Mouse (Mus musculus): ENCODE results near the gene Tbc1d17. TPM values are rescaled to one million over a fixed set of nuclear protein-coding genes. Genes with fewer than 3 reads are reported as not detected.
"Not testable (repeated sequence)": the region's sequence is repeated elsewhere in the genome, so short reads cannot be mapped to it uniquely, and the experiment has no call there.

Tbc1d17 gene
- polyA plus RNA-seq, 1 experiment from 2014 or later = 69.4 TPM

DNA sequence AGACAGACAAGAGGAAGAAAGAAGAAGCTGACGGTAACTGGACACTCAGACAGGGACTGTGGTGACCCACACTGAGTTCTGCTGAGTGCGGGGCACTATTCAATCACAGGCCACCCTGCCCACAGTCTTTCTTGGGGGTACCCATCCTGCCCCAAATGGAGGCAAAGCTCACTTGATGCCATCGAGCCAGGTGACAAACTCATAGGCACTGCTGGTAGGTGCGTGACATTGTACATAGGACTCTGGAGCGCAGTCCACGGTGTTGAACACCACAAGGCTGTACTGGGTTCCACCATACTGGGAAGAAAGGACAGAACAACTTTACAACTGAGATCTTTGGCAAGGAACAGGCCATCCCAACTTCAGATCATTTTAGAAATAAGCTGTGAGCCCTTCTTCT lies 42.7 kb upstream of the Tbc1d17 start:
- ATAC-seq (ENCODE audit: low FRiP score) (no peak), DNase-seq (ENCODE audit: low spot score, missing footprints) (peak; percentile 90)
- Histone ChIP-seq H3K4me1 (ENCODE audit: control insufficient read depth, insufficient read depth, low read length) (peaks cover 40% of the 10 kb centered on the region), H3K4me3 (ENCODE audit: low read depth, low read length) (peak overlapping the region; percentile 81), H3K27me3 (ENCODE audit: control insufficient read depth, insufficient read depth, low read length) (no peaks in the 10 kb centered on the region), H3K9me3 (ENCODE audit: control insufficient read depth, low read length) (no peaks in the 10 kb centered on the region), H3K36me3 (ENCODE audit: control insufficient read depth, insufficient read depth, low read length) (peaks cover 9% of the 10 kb centered on the region), H3K9ac (ENCODE audit: low read length) (peak overlapping the region; percentile 91), H3K27ac (ENCODE audit: low read depth, low read length) (peak overlapping the region; percentile 86), H3K4me2 (peak overlapping the region; percentile 66)
- 17% methylated on average over 6 of the region's 6 CpGs for WGBS

DNA sequence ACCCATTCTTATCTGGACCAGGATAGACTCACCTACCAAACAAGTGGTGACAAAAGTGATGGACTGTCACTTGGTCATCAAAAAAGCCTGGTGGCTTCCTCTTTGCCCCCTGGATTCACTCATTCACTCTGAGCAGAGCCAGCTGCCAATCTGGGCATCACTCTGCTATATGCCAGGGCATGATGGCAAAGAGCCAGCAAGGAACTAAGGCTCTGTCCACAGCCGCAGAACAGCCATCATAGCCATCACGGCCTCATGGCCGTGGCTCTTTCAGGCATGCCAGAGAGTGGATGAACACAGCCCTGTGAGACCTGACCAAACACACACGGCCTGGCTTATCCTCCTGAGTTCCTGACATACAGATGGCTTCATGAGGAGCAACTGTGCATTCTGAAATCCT lies 41.9 kb upstream of the Tbc1d17 start:
- Histone ChIP-seq H3K27me3 (ENCODE audit: control insufficient read depth, insufficient read depth, low read length) (no peaks in the 10 kb centered on the region), H3K4me3 (ENCODE audit: low read depth, low read length) (peak overlapping the region; percentile 81), H3K36me3 (ENCODE audit: control insufficient read depth, insufficient read depth, low read length) (peaks cover 9% of the 10 kb centered on the region), H3K9ac (ENCODE audit: low read length) (peak overlapping the region; percentile 91), H3K4me1 (ENCODE audit: control insufficient read depth, insufficient read depth, low read length) (peaks cover 38% of the 10 kb centered on the region), H3K27ac (ENCODE audit: low read depth, low read length) (no peak overlapping the region), H3K4me2 (peak overlapping the region; percentile 66), H3K9me3 (ENCODE audit: control insufficient read depth, low read length) (no peaks in the 10 kb centered on the region)
- ATAC-seq (ENCODE audit: low FRiP score) (no peak), DNase-seq (ENCODE audit: low spot score, missing footprints) (no peak)
- 88% methylated on average over 4 of the region's 4 CpGs for WGBS

- ATAC-seq (ENCODE audit: low FRiP score) = no peak
- no peaks in the 10 kb centered on the region for H3K27me3 ChIP-seq (ENCODE audit: control insufficient read depth, insufficient read depth, low read length)
- DNase-seq (ENCODE audit: low spot score, missing footprints) = no peak
- H3K36me3 ChIP-seq (ENCODE audit: control insufficient read depth, insufficient read depth, low read length) = peaks cover 10% of the 10 kb centered on the region
- H3K9me3 ChIP-seq (ENCODE audit: control insufficient read depth, low read length) = no peaks in the 10 kb centered on the region
- 90% methylated on average over 6 of the region's 7 CpGs for whole genome bisulfite sequencing
- H3K4me2 ChIP-seq = peak overlapping the region; percentile 66
- no peak overlapping the region for H3K27ac ChIP-seq (ENCODE audit: low read depth, low read length)
- peaks cover 35% of the 10 kb centered on the region for H3K4me1 ChIP-seq (ENCODE audit: control insufficient read depth, insufficient read depth, low read length)
- H3K9ac ChIP-seq (ENCODE audit: low read length) = peak overlapping the region; percentile 91; the same call in 1 of the 2 replicates
- H3K4me3 ChIP-seq (ENCODE audit: low read depth, low read length) = peak overlapping the region; percentile 81; the same call in 1 of the 2 replicates
Measured at GRCm38 (mm10) chr7:44890180-44890579, 41.3 kb upstream of the Tbc1d17 start.

DNA sequence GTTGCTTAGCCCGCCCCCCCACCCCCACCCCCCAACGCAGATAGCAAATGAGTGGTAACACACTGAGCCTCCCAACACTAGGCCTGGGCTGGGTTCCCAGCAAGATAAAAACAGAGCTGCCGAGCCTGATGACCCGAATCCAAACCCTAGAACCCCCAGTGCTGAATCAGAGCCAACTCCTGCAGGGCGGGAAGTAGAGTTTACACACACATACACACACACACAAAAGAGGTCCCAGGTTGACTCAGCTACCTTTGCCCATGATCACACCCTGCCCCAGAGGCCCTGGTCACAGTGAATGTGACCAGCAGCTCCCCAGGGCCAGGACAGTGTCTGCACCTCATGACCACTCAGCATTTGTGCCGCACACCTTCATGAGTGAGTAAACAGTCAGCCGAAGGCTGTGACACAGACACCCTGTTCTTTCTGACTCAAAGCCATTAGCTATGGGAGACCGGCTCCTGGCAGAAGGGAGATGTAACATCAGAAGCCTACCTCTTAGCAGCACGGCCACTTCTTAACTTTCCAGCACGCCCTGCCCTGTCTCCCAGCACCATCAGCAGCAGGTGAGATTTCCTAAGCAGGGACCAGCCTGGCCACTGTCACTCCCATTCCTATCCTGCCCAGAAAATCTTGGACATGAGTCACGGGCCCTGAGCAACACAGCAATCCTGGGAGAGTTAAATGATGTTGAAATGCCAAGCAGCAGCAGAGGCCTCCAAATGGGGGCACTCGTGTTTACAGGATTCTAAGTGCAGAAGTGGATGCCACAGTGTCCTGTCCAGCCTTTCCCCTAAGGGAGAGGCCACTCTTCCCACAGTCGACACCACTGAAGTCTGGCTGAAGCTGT lies 39.6 kb upstream of the Tbc1d17 start:
- Histone ChIP-seq H3K27me3 (ENCODE audit: control insufficient read depth, insufficient read depth, low read length) (no peaks in the 10 kb centered on the region), H3K4me2 (no peak overlapping the region), H3K4me3 (ENCODE audit: low read depth, low read length) (no peak overlapping the region), H3K4me1 (ENCODE audit: control insufficient read depth, insufficient read depth, low read length) (peaks cover 20% of the 10 kb centered on the region), H3K36me3 (ENCODE audit: control insufficient read depth, insufficient read depth, low read length) (peaks cover 23% of the 10 kb centered on the region), H3K27ac (ENCODE audit: low read depth, low read length) (no peak overlapping the region), H3K9me3 (ENCODE audit: control insufficient read depth, low read length) (no peaks in the 10 kb centered on the region), H3K9ac (ENCODE audit: low read length) (no peak overlapping the region)
- DNase-seq (ENCODE audit: low spot score, missing footprints) = no peak
- WGBS = 89% methylated on average over 13 of the region's 13 CpGs
- ATAC-seq (ENCODE audit: low FRiP score) = no peak

GRCm38 (mm10) chr7:44886964-44887363 lies 38.1 kb upstream of the Tbc1d17 start:
- H3K27me3 ChIP-seq (ENCODE audit: control insufficient read depth, insufficient read depth, low read length) = no peaks in the 10 kb centered on the region
- peaks cover 15% of the 10 kb centered on the region for H3K4me1 ChIP-seq (ENCODE audit: control insufficient read depth, insufficient read depth, low read length)
- DNase-seq (ENCODE audit: low spot score, missing footprints) (no peak), ATAC-seq (ENCODE audit: low FRiP score) (no peak)
- no peaks in the 10 kb centered on the region for H3K9me3 ChIP-seq (ENCODE audit: control insufficient read depth, low read length)
- no peak overlapping the region for H3K4me2 ChIP-seq
- no peak overlapping the region for H3K9ac ChIP-seq (ENCODE audit: low read length)
- no peak overlapping the region for H3K4me3 ChIP-seq (ENCODE audit: low read depth, low read length)
- peaks cover 33% of the 10 kb centered on the region for H3K36me3 ChIP-seq (ENCODE audit: control insufficient read depth, insufficient read depth, low read length)
- no peak overlapping the region for H3K27ac ChIP-seq (ENCODE audit: low read depth, low read length)
- WGBS = 95% methylated on average over 7 of the region's 7 CpGs

DNA sequence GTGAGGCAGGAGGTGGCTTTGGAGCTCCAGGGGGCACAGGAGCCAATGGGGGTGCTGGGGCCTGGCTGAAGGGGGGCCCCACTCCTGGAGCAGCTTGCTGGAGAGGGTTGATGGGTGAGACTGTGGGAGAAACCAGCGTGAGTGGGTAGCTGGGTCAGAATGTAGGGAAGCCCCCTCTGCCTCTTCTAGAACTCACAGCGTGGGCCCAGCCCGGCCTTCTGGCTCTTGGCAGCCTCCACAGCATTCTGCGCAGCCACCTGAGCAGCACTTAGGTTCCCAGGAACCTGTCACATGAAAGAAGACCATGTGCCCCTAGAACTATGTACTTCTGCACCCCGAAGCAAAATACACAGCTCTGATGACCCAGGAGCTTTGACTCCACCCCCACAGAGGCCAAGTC lies 35.8 kb upstream of the Tbc1d17 start:
- no peaks in the 10 kb centered on the region for H3K27me3 ChIP-seq (ENCODE audit: control insufficient read depth, insufficient read depth, low read length)
- H3K4me1 ChIP-seq (ENCODE audit: control insufficient read depth, insufficient read depth, low read length) = no peaks in the 10 kb centered on the region
- WGBS = 98% methylated on average over 5 of the region's 5 CpGs
- no peak overlapping the region for H3K4me3 ChIP-seq (ENCODE audit: low read depth, low read length)
- ATAC-seq (ENCODE audit: low FRiP score) (no peak), DNase-seq (ENCODE audit: low spot score, missing footprints) (no peak)
- H3K27ac ChIP-seq (ENCODE audit: low read depth, low read length) = no peak overlapping the region
- H3K9ac ChIP-seq (ENCODE audit: low read length) = no peak overlapping the region
- H3K4me2 ChIP-seq = no peak overlapping the region
- peaks cover 53% of the 10 kb centered on the region for H3K36me3 ChIP-seq (ENCODE audit: control insufficient read depth, insufficient read depth, low read length)
- H3K9me3 ChIP-seq (ENCODE audit: control insufficient read depth, low read length) = no peaks in the 10 kb centered on the region

DNA sequence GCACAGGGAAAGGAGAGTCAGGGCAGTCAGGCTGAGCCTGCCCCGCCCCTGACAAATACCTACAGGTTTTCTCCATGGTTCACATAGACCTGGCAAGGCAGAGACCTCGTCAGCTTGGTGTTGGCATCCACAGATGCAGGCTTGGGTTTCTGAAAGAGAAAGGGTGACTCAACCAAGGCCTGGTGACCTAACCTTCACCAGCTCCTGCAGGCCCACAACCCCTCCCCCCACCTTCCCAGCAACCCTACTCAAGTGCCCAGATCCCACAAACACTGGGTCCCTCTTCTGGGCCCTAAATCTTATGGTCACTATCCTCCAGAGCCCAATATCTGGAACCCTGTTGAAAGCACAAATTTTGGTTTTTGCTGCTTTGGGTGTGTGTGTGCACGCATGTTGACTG lies 34.2 kb upstream of the Tbc1d17 start:
- H3K27me3 ChIP-seq (ENCODE audit: control insufficient read depth, insufficient read depth, low read length) = no peaks in the 10 kb centered on the region
- DNase-seq (ENCODE audit: low spot score, missing footprints) (no peak), ATAC-seq (ENCODE audit: low FRiP score) (no peak)
- no peak overlapping the region for H3K27ac ChIP-seq (ENCODE audit: low read depth, low read length)
- H3K4me1 ChIP-seq (ENCODE audit: control insufficient read depth, insufficient read depth, low read length) = no peaks in the 10 kb centered on the region
- no peak overlapping the region for H3K4me2 ChIP-seq
- 95% methylated on average over 3 of the region's 3 CpGs for WGBS
- H3K4me3 ChIP-seq (ENCODE audit: low read depth, low read length) = no peak overlapping the region
- no peaks in the 10 kb centered on the region for H3K9me3 ChIP-seq (ENCODE audit: control insufficient read depth, low read length)
- peaks cover 58% of the 10 kb centered on the region for H3K36me3 ChIP-seq (ENCODE audit: control insufficient read depth, insufficient read depth, low read length)
- H3K9ac ChIP-seq (ENCODE audit: low read length) = no peak overlapping the region

DNA sequence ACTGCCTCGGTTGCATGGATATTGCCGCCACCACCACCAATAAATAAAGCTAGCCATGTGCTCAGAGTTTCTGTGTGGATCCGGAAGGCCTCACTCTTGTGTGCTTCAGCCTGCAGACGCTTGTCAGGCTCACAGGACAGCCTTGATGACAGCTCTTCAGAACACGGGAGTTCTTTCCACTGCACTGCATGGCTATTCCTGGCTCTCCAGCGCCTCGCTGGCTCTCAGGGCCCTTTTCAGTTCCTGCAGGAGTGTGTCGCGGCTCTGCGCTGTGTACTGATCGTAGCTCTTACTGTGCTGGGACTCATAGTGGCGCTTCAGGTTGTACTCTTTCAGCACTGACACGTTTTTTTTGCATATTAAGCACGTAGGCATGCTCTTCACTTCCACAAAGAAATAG lies 29.0 kb upstream of the Tbc1d17 start:
- no peaks in the 10 kb centered on the region for H3K4me1 ChIP-seq (ENCODE audit: control insufficient read depth, insufficient read depth, low read length)
- no peak overlapping the region for H3K27ac ChIP-seq (ENCODE audit: low read depth, low read length)
- no peak overlapping the region for H3K9ac ChIP-seq (ENCODE audit: low read length)
- H3K36me3 ChIP-seq (ENCODE audit: control insufficient read depth, insufficient read depth, low read length) = peaks cover 49% of the 10 kb centered on the region
- WGBS = 90% methylated on average over 14 of the region's 14 CpGs
- no peak for DNase-seq (ENCODE audit: low spot score, missing footprints)
- H3K27me3 ChIP-seq (ENCODE audit: control insufficient read depth, insufficient read depth, low read length) = no peaks in the 10 kb centered on the region
- no peak overlapping the region for H3K4me2 ChIP-seq
- no peak for ATAC-seq (ENCODE audit: low FRiP score)
- H3K4me3 ChIP-seq (ENCODE audit: low read depth, low read length) = no peak overlapping the region
- no peaks in the 10 kb centered on the region for H3K9me3 ChIP-seq (ENCODE audit: control insufficient read depth, low read length)

- peaks cover 24% of the 10 kb centered on the region for H3K4me1 ChIP-seq (ENCODE audit: control insufficient read depth, insufficient read depth, low read length)
- ATAC-seq (ENCODE audit: low FRiP score); H3K27ac ChIP-seq (ENCODE audit: low read depth, low read length); H3K4me2 ChIP-seq; H3K9me3 ChIP-seq (ENCODE audit: control insufficient read depth, low read length); H3K9ac ChIP-seq (ENCODE audit: low read length); DNase-seq (ENCODE audit: low spot score, missing footprints); H3K27me3 ChIP-seq (ENCODE audit: control insufficient read depth, insufficient read depth, low read length); H3K36me3 ChIP-seq (ENCODE audit: control insufficient read depth, insufficient read depth, low read length); H3K4me3 ChIP-seq (ENCODE audit: low read depth, low read length): not testable (repeated sequence)
- WGBS = 90% methylated on average over 2 of the region's 2 CpGs
Measured at GRCm38 (mm10) chr7:44871774-44872173, 22.9 kb upstream of the Tbc1d17 start.

Data from midbrain, embryonic 11.5 days (tissue).